Mouse (Mus musculus) hindbrain, postnatal 0 days (tissue): ENCODE measurements at regions not wholly inside any gene's neighbourhood (a gene's known extent, or its start where the extent isn't known, plus 50 kb on each side); places are given as distances from the start of the nearest gene placed in this dataset.

Source experiments
- ATAC-seq: fragments of 200-750 bp; cut with Nextera tagmentation; 2 replicates; pipeline ENCODE4 v1.8.0; 2017; ENCODE audit warnings: mild to moderate bottlenecking, moderate TSS enrichment, moderate library complexity
- DNase-seq: peaks from one replicate; pipeline ENCODE4 v3.0.0-alpha.2; 2015; ENCODE audit warnings: low spot score
- H3K27ac ChIP-seq: fragments of 300-500 bp; sonication (generic); 2 replicates; pipeline ENCODE4 v1.5.1; 2014; ENCODE audit warnings: mild to moderate bottlenecking
- H3K27me3 ChIP-seq: fragments of 300-500 bp; sonication (generic); 2 replicates; pipeline ENCODE4 v1.6.1; 2014; ENCODE audit warnings: low read length, mixed read lengths; ENCODE audit not compliant: insufficient read depth
- H3K36me3 ChIP-seq: fragments of 300-500 bp; sonication (generic); 2 replicates; pipeline ENCODE4 v1.6.1; 2014; ENCODE audit warnings: low read length, mixed read lengths; ENCODE audit not compliant: insufficient read depth
- H3K4me1 ChIP-seq: fragments of 300-500 bp; sonication (generic); 2 replicates; pipeline ENCODE4 v1.6.1; 2014; ENCODE audit warnings: antibody characterized with exemption, low read length, mixed read lengths; ENCODE audit not compliant: insufficient read depth
- H3K4me2 ChIP-seq: fragments of 300-500 bp; sonication (generic); 2 replicates; pipeline ENCODE4 v1.6.1; 2014; ENCODE audit warnings: low read depth, mild to moderate bottlenecking, low read length, moderate library complexity, mixed read lengths
- H3K4me3 ChIP-seq: fragments of 300-500 bp; sonication (generic); 2 replicates; pipeline ENCODE4 v1.5.1; 2014; ENCODE audit warnings: low read length
- H3K9ac ChIP-seq: fragments of 300-500 bp; sonication (generic); replicated peaks from 2 replicates; pipeline ENCODE4 v1.6.1; 2014; ENCODE audit warnings: mild to moderate bottlenecking, low read length, moderate library complexity, mixed read lengths
- H3K9me3 ChIP-seq: fragments of 300-500 bp; sonication (generic); 2 replicates; pipeline ENCODE4 v1.6.1; 2016; ENCODE audit warnings: low read length, mixed read lengths
- CTCF ChIP-seq: IDR thresholded peaks from 2 replicates; pipeline ENCODE4 v1.5.1; 2016; ENCODE audit warnings: antibody characterized with exemption, control low read depth, low read depth
- WGBS: fragments of 180-500 bp; shearing (Covaris S2); extraction: QIAGEN DNeasy Blood & Tissue Kit; methylation state at CpG from one replicate; pipeline ENCODE4 v1.1.7; 2014; 5-methylcytosine and 5-hydroxymethylcytosine counted together

GRCm38 (mm10) chr11:45456724-45457123 is 395.1 kb upstream of the Clint1 start:
- H3K9ac ChIP-seq = no peak overlapping the region
- DNase-seq = no peak
- H3K4me3 ChIP-seq = no peak overlapping the region
- no peaks in the 10 kb centered on the region; the same call in none of the 2 replicates for H3K4me1 ChIP-seq
- WGBS = 78% methylated on average over 3 of the region's 3 CpGs
- H3K9me3 ChIP-seq = no peaks in the 10 kb centered on the region
- H3K27me3 ChIP-seq = no peaks in the 10 kb centered on the region
- no peak for ATAC-seq
- H3K27ac ChIP-seq = no peak overlapping the region
- H3K36me3 ChIP-seq = no peaks in the 10 kb centered on the region
- no peak for TF ChIP-seq CTCF
- no peak overlapping the region for H3K4me2 ChIP-seq

- no peaks in the 10 kb centered on the region for H3K27me3 ChIP-seq
Measured at GRCm38 (mm10) chr11:45457597-45457996, 394.3 kb upstream of the Clint1 start.

GRCm38 (mm10) chr11:45460000-45460792 is 391.7 kb upstream of the Clint1 start:
- DNase-seq (no peak), ATAC-seq (no peak)
- Histone ChIP-seq H3K4me1 (peaks cover 3% of the 10 kb centered on the region; the same call in 1 of the 2 replicates), H3K9me3 (no peaks in the 10 kb centered on the region), H3K27me3 (no peaks in the 10 kb centered on the region), H3K4me2 (no peak overlapping the region), H3K4me3 (no peak overlapping the region), H3K27ac (no peak overlapping the region), H3K9ac (no peak overlapping the region), H3K36me3 (no peaks in the 10 kb centered on the region)
- WGBS = 67% methylated on average over 11 of the region's 11 CpGs
- no peak for TF ChIP-seq CTCF

More at GRCm38 (mm10) chr11:45457597-45457996, 394.3 kb upstream of the Clint1 start:
- Histone ChIP-seq H3K4me1 (no peaks in the 10 kb centered on the region; the same call in none of the 2 replicates), H3K4me3 (no peak overlapping the region), H3K9ac (no peak overlapping the region), H3K27ac (no peak overlapping the region), H3K4me2 (no peak overlapping the region), H3K9me3 (no peaks in the 10 kb centered on the region), H3K36me3 (no peaks in the 10 kb centered on the region)
- DNase-seq (no peak), ATAC-seq (no peak)
- 76% methylated on average over 4 of the region's 4 CpGs for WGBS
- no peak for TF ChIP-seq CTCF

- Histone ChIP-seq H3K4me1 (0 out of 2 replicates have a peak, but pooled peaks cover 3% of the 10 kb centered on the region), H3K4me2 (no peak overlapping the region), H3K9ac (no peak overlapping the region), H3K27ac (no peak overlapping the region), H3K9me3 (no peaks in the 10 kb centered on the region), H3K36me3 (no peaks in the 10 kb centered on the region), H3K4me3 (no peak overlapping the region), H3K27me3 (no peaks in the 10 kb centered on the region)
- DNase-seq (no peak), ATAC-seq (no peak)
- 40% methylated on average over 4 of the region's 4 CpGs for WGBS
- no peak for TF ChIP-seq CTCF
Measured at GRCm38 (mm10) chr11:45464501-45464900, 387.4 kb upstream of the Clint1 start.

- no peaks in the 10 kb centered on the region for H3K36me3 ChIP-seq
- WGBS = 32% methylated on average over 3 of the region's 3 CpGs
- H3K4me1 ChIP-seq = 0 out of 2 replicates have a peak, but pooled peaks cover 3% of the 10 kb centered on the region
- H3K9me3 ChIP-seq = no peaks in the 10 kb centered on the region
- H3K4me2 ChIP-seq = no peak overlapping the region
- DNase-seq (peak; percentile 35), ATAC-seq (no peak)
- no peak for TF ChIP-seq CTCF
- no peak overlapping the region for H3K4me3 ChIP-seq
- no peak overlapping the region for H3K9ac ChIP-seq
- H3K27me3 ChIP-seq = no peaks in the 10 kb centered on the region
- H3K27ac ChIP-seq = no peak overlapping the region
Measured at GRCm38 (mm10) chr11:45466350-45466749, 385.5 kb upstream of the Clint1 start.

GRCm38 (mm10) chr11:45472171-45472570 is 379.7 kb upstream of the Clint1 start:
- H3K4me3 ChIP-seq = no peak overlapping the region
- TF ChIP-seq CTCF = 0 out of 2 replicates have a peak, but pooled peaks have one; percentile 20
- H3K27me3 ChIP-seq = no peaks in the 10 kb centered on the region
- H3K36me3 ChIP-seq = no peaks in the 10 kb centered on the region
- H3K9ac ChIP-seq = no peak overlapping the region
- no peaks in the 10 kb centered on the region for H3K9me3 ChIP-seq
- WGBS = 47% methylated on average over 5 of the region's 5 CpGs
- no peak overlapping the region for H3K27ac ChIP-seq
- no peaks in the 10 kb centered on the region for H3K4me1 ChIP-seq
- peak; percentile 85 for DNase-seq
- no peak overlapping the region for H3K4me2 ChIP-seq
- peak; percentile 94 for ATAC-seq

- Histone ChIP-seq H3K36me3 (no peaks in the 10 kb centered on the region), H3K4me1 (no peaks in the 10 kb centered on the region), H3K27ac (no peak overlapping the region), H3K4me2 (no peak overlapping the region), H3K9ac (no peak overlapping the region), H3K27me3 (no peaks in the 10 kb centered on the region), H3K9me3 (no peaks in the 10 kb centered on the region), H3K4me3 (no peak overlapping the region)
- WGBS = 35% methylated on average over 4 of the region's 4 CpGs
- DNase-seq (no peak), ATAC-seq (no peak)
- TF ChIP-seq CTCF = no peak
Measured at GRCm38 (mm10) chr11:45476917-45477316, 374.9 kb upstream of the Clint1 start.
